Mouse (Mus musculus): ENCODE data around the gene Msl3l2. TPM values are rescaled to one million over a fixed set of nuclear protein-coding genes. Genes with fewer than 3 reads are reported as not detected.

Gene Msl3l2
- total RNA-seq, 1 experiment from 2014 or later, result 14.1 TPM

Other genes starting within 250 kb of the Msl3l2 start
- gene Tbc1d32, start 121.8 kb downstream of the Msl3l2 start, total RNA-seq (2017), result 5.3 and 7.3 TPM in 2 replicates

Measured in common myeloid progenitor, adult 5-6 weeks (primary cell).